Mouse (Mus musculus) liver, embryonic 11.5 days (tissue): Measurements from ENCODE around the gene Myo1g. TPM values are rescaled to one million over a fixed set of nuclear protein-coding genes. Genes with fewer than 3 reads are reported as not detected.
A peak's percentile ranks its signal among the peaks of the same experiment; 100 is the strongest.

Experiments used
- ATAC-seq: fragments of 200-750 bp; cut with Nextera tagmentation; replicated peaks from 2 replicates; pipeline ENCODE4 v1.8.0; 2017; ENCODE audit warnings: moderate number of reproducible peaks, mild to moderate bottlenecking, moderate TSS enrichment, moderate library complexity; ENCODE audit not compliant: low FRiP score
- DNase-seq: peaks from one replicate; pipeline ENCODE4 v3.0.0-alpha.2; 2017; ENCODE audit warnings: low spot score
- H3K27ac ChIP-seq: fragments of 300-500 bp; sonication (generic); 2 replicates; pipeline ENCODE4 v1.5.1; 2014; ENCODE audit warnings: mild to moderate bottlenecking, low read depth, low read length, control low read depth
- H3K27me3 ChIP-seq: fragments of 300-500 bp; sonication (generic); replicated peaks from 2 replicates; pipeline ENCODE4 v1.6.1; 2014; ENCODE audit warnings: low read length, mixed read lengths; ENCODE audit not compliant: control insufficient read depth, insufficient read depth
- H3K36me3 ChIP-seq: fragments of 300-500 bp; sonication (generic); 2 replicates; pipeline ENCODE4 v1.6.1; 2014; ENCODE audit warnings: mild to moderate bottlenecking, low read length, moderate library complexity, mixed read lengths; ENCODE audit not compliant: control insufficient read depth, insufficient read depth
- H3K4me1 ChIP-seq: fragments of 300-500 bp; sonication (generic); replicated peaks from 2 replicates; pipeline ENCODE4 v1.6.1; 2014; ENCODE audit warnings: low read length, mixed read lengths; ENCODE audit not compliant: control insufficient read depth, insufficient read depth
- H3K4me2 ChIP-seq: fragments of 300-500 bp; sonication (generic); 2 replicates; pipeline ENCODE4 v1.6.1; 2014; ENCODE audit warnings: mild to moderate bottlenecking, control low read depth, moderate library complexity
- H3K4me3 ChIP-seq: fragments of 300-500 bp; sonication (generic); 2 replicates; pipeline ENCODE4 v1.5.1; 2014; ENCODE audit warnings: low read depth, low read length, control low read depth
- H3K9ac ChIP-seq: fragments of 300-500 bp; sonication (generic); 2 replicates; pipeline ENCODE4 v1.6.1; 2014; ENCODE audit warnings: low read depth, low read length, control low read depth
- H3K9me3 ChIP-seq: fragments of 300-500 bp; sonication (generic); 2 replicates; pipeline ENCODE4 v1.6.1; 2016; ENCODE audit warnings: low read length, inconsistent platforms, mixed read lengths; ENCODE audit not compliant: control insufficient read depth
- WGBS: fragments of 180-500 bp; shearing (Covaris S2); extraction: QIAGEN DNeasy Blood & Tissue Kit; methylation state at CpG from one replicate; pipeline ENCODE4 v1.1.7; 2014; 5-methylcytosine and 5-hydroxymethylcytosine counted together
- polyA plus RNA-seq: library from polyadenylated mRNA; unstranded; fragments of >200 nt; fragmentation: Nextera tagmentation; extraction: Ambion mirVana; gene quantifications from 2 replicates; pipeline ENCODE4 v1.2.1, GENCODE M21; 2014

The Myo1g gene
- polyA plus RNA-seq, 1 experiment from 2014 or later, result 5.6 TPM

DNA sequence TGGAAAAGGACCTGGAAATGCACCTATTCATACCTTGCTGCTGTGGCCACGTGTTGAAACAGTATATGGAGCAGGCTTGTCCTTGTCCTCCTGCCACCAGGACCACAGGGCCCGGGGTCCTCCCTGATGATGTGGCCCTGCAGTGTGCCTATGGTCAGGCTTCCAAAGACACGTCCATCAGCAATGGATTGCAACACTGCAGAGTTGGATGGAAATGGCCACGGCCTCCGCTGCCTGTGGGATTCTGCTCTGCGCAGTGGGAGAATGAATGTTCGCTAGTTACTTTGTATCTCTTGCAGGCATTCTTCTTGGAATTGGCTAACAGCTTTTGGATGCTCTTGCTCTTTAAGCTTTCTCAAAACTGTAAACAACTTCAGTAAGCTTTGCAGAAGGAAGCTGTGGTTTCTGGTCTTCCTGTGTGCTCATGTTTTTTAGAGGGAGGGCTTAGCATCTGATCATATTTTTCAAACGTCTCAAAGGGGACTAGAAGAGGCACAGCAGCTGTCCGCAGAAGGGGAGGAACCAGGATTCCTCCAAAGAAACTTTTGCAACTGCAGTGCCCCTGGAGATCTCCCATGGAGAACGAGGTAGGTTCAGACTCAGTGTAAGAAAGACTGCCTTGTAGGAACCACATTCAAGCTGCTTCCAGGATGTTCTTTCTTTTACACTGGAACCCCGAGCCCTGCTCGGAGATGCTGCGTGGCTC is 40.0 kb upstream of the Myo1g start:
- Histone ChIP-seq H3K4me2 (peak overlapping the region; percentile 30; the same call in 1 of the 2 replicates), H3K27ac (no peak overlapping the region; the same call in 1 of the 2 replicates), H3K4me3 (no peak overlapping the region)

DNA sequence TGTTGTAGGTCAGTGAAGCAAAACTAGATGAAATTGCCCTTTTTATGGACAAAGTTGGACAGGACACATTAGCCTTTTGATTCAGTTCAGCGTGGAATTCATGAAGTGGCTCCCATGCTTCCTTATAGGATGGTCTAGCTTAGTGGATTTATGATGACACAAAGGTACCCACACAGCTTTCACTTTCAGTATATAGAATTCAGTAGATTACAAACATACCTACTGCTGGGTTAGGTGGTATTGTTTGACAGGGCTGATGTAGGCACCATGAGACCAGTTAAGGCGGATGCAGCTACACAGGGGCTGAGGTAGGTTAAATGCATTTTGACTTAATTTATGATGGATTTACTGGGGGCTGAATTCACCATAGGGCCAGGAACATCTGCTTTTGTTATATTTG is 39.2 kb upstream of the Myo1g start:
- no peak overlapping the region for H3K27ac ChIP-seq
- no peak for ATAC-seq
- WGBS, result 85% methylated on average over 2 of the region's 2 CpGs

More for the DNA sequence above, 40.0 kb upstream of the Myo1g start:
- Histone ChIP-seq H3K4me1 (no peaks in the 10 kb centered on the region; the same call in 1 of the 2 replicates), H3K36me3 (peaks cover 8% of the 10 kb centered on the region), H3K27me3 (no peaks in the 10 kb centered on the region), H3K9me3 (no peaks in the 10 kb centered on the region), H3K9ac (no peak overlapping the region)
- DNase-seq (no peak), ATAC-seq (no peak)
- 49% methylated on average over 13 of the region's 13 CpGs for WGBS

DNA sequence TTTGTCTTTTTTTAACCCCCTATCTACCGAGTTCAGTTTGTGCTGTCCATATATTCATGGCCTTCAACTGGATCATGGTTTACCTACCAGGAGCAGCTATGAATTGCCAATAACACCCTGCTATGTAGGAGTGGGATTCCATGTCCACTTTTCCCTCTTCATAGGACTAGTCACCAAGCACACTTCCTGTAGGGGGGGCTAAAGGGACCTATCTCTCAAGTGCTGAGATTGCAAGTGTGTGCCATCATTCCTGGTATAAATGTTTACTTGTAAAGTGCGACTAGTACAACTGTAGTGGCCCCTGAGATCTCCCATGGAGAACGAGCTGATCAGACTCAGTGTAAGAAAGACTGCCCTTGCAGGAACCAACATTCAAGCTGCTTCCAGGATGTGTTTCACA is 37.5 kb upstream of the Myo1g start:
- Histone ChIP-seq H3K36me3 (peaks cover 9% of the 10 kb centered on the region), H3K9ac (no peak overlapping the region), H3K4me3 (no peak overlapping the region), H3K4me2 (no peak overlapping the region), H3K27ac (no peak overlapping the region), H3K4me1 (peaks cover 2% of the 10 kb centered on the region; the same call in 1 of the 2 replicates), H3K9me3 (no peaks in the 10 kb centered on the region), H3K27me3 (no peaks in the 10 kb centered on the region)
- WGBS, result 68% methylated on average over 3 of the region's 3 CpGs
- ATAC-seq, result no peak
- no peak for DNase-seq

More for the DNA sequence above, 39.2 kb upstream of the Myo1g start:
- no peak overlapping the region for H3K4me2 ChIP-seq
- H3K9ac ChIP-seq, result no peak overlapping the region
- H3K27me3 ChIP-seq, result no peaks in the 10 kb centered on the region
- H3K9me3 ChIP-seq, result no peaks in the 10 kb centered on the region
- H3K4me3 ChIP-seq, result no peak overlapping the region
- DNase-seq, result no peak
- peaks cover 5% of the 10 kb centered on the region for H3K36me3 ChIP-seq
- H3K4me1 ChIP-seq, result no peaks in the 10 kb centered on the region; the same call in 1 of the 2 replicates

DNA sequence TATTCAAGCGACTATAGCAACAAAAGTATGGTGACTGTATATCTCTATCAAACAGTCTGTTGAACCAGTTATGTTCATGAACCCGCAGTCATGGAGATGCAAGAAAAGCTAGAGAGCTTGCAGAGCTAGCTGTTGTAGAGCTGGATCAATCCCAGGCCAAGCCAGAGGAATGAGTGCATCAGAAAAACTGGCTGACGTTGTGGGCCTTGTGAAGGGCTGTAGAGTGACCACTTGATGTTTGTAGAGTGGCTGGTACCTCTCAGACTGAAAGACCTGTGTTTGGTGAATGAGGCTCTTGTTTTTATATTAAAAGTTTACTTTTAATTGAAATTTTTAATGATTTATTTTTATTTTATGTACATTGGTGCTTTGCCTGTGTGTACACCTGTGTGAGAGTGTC is 29.4 kb upstream of the Myo1g start:
- no peak overlapping the region for H3K4me2 ChIP-seq
- no peak overlapping the region for H3K9ac ChIP-seq
- no peak overlapping the region for H3K27ac ChIP-seq
- H3K4me1 ChIP-seq, result peaks cover 17% of the 10 kb centered on the region
- 89% methylated on average over 3 of the region's 3 CpGs for WGBS
- no peaks in the 10 kb centered on the region for H3K27me3 ChIP-seq
- DNase-seq, result no peak
- ATAC-seq, result no peak
- H3K4me3 ChIP-seq, result no peak overlapping the region
- no peaks in the 10 kb centered on the region for H3K9me3 ChIP-seq
- peaks cover 8% of the 10 kb centered on the region for H3K36me3 ChIP-seq

GRCm38 (mm10) chr11:6549770-6550169 is 29.0 kb upstream of the Myo1g start:
- H3K27ac ChIP-seq, result no peak overlapping the region
- H3K4me3 ChIP-seq, result no peak overlapping the region
- no peaks in the 10 kb centered on the region for H3K9me3 ChIP-seq
- H3K27me3 ChIP-seq, result no peaks in the 10 kb centered on the region
- H3K36me3 ChIP-seq, result peaks cover 8% of the 10 kb centered on the region
- no peak for ATAC-seq
- no peak overlapping the region for H3K9ac ChIP-seq
- DNase-seq, result no peak
- 83% methylated on average over 2 of the region's 2 CpGs for WGBS
- H3K4me2 ChIP-seq, result no peak overlapping the region
- peaks cover 17% of the 10 kb centered on the region for H3K4me1 ChIP-seq

DNA sequence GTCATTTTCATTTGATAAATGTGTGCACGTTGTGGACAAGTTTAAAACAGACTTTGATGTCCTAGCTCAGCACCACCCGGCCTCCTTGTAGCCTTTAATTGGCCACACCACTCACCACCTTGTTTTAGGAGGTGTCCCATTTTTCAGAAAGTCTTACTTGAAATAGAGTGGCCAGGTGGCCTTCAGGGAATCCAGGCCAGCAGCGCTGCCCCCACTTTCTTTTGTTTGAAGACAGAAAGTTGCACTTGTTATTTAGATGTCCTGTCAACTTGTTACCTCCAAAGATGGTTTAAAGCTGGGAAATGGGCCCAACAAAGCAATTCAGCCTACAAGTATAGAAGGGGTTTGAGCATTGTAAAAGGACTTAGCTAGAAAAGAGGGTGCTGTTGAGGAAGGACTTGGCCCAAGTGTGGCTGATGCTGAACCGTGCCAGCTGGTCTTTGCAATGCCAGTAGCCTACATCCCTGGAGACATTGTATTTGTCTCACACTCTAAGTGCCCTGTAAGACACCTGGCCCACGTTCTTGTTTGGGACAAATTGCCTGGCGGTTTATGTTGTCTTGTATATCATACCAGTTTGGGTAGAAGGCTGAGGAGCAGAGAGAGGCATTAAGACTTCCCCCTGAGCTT is 27.0 kb upstream of the Myo1g start:
- H3K9ac ChIP-seq, result peak overlapping the region; percentile 87
- 34% methylated on average over 6 of the region's 6 CpGs for WGBS
- H3K36me3 ChIP-seq, result peaks cover 4% of the 10 kb centered on the region
- no peak for ATAC-seq
- no peaks in the 10 kb centered on the region for H3K9me3 ChIP-seq
- no peak for DNase-seq
- no peaks in the 10 kb centered on the region for H3K27me3 ChIP-seq
- peak overlapping the region; percentile 93 for H3K4me2 ChIP-seq
- H3K4me3 ChIP-seq, result peak overlapping the region; percentile 81
- H3K27ac ChIP-seq, result peak overlapping the region; percentile 99
- peaks cover 14% of the 10 kb centered on the region for H3K4me1 ChIP-seq

DNA sequence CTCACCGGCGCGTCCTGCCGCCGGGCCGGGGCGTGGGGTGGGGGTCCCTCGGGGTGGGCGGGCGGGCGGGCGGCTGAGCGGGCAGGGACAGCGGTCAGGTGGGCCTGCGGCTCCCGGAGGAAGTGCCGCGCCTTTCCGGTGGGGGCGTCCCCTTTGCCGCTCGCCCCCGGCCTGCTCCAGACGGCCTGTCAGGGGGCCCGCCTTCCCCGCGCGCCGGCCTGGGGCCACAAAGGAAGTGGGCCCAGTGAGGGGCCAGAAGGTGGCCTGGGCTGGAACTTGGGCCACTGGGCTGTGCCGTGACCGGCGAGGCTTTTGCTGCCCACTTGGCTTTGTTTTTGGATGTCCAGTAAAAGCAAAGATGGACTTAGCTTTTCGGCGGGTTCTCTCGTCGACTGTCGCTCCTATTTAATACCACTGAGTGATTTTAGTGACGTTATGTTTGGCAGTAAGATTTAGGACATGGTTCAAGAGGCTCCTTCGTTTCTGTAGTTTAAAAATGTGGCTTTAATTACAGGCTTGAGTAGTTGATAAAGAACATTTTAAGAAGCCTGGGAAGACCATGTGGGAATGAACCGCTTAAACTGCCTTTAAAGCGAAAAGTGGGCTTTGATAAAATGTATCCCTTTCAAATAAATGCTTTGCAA is 26.4 kb upstream of the Myo1g start:
- peak; percentile 69 for ATAC-seq
- Histone ChIP-seq H3K27ac (peak overlapping the region; percentile 99), H3K9ac (peak overlapping the region; percentile 87), H3K9me3 (no peaks in the 10 kb centered on the region), H3K36me3 (no peaks in the 10 kb centered on the region; the same call in 1 of the 2 replicates), H3K27me3 (no peaks in the 10 kb centered on the region), H3K4me3 (peak overlapping the region; percentile 81), H3K4me2 (peak overlapping the region; percentile 93), H3K4me1 (peaks cover 14% of the 10 kb centered on the region)
- peak; percentile 83 for DNase-seq
- under 1% methylated on average over 26 of the region's 41 CpGs for WGBS

DNA sequence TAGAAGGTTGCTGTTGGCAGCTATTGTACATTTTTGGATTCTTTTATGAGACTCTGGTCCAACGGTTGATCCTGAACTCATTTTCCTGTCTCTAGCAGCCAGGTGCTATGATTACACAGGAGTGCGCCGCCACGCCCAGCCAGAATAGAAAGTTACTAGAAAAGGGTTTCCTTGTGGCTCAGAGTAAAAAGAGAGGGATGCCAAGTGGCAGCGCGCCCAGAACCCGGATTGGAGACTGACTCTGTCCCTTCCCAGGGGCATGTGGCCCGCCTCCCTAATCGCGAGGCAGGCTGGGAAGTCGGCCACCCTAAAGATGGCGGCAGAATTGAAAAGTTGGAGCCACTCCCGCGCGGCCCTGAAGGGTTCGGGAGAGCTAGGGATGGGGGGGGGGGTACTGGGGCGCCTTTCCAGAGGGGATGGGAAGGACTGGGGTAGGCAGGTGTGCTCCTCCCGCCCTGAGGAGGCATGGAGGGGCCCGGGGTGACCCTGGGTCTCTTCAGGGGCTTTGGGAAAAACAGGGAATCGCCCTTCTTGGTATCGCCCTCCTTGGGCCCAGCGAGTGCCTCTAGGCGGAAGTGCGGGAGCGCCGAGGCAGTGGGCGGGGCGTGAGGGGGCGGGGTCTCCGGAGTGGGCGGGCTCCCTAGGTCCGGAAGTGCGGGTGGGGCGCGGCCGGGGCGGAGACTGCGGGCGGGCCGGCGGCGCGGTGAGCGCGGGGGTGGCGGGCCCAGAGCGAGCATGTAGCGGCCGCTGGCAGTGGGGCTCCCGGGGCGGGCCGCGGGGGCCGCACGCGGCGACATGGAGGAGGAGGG is 25.6 kb upstream of the Myo1g start, which contains the start of gene Ccm2:
Gene Ccm2 (plus strand): TSS at position 683 of the 809 bp plus-strand sequence.
- H3K4me1 ChIP-seq, result peaks cover 14% of the 10 kb centered on the region
- peak; percentile 99 for DNase-seq
- ATAC-seq, result peak; percentile 95
- under 1% methylated on average over 50 of the region's 57 CpGs for WGBS
- no peaks in the 10 kb centered on the region for H3K9me3 ChIP-seq
- H3K9ac ChIP-seq, result peak within 1 kb of the TSS; percentile 87
- no peaks in the 10 kb centered on the region for H3K36me3 ChIP-seq
- no peaks in the 10 kb centered on the region for H3K27me3 ChIP-seq
- H3K27ac ChIP-seq, result peak within 1 kb of the TSS; percentile 99
- H3K4me3 ChIP-seq, result peak within 1 kb of the TSS; percentile 81
- peak within 1 kb of the TSS; percentile 93 for H3K4me2 ChIP-seq
